Mouse (Mus musculus): ENCODE data around the gene Mars2. TPM values are rescaled to one million over a fixed set of nuclear protein-coding genes. Genes with fewer than 3 reads are reported as not detected.

Gene Mars2
- polyA plus RNA-seq, 1 experiment = 4.4 TPM

GRCm38 (mm10) chr1:55237643-55238161 is 725 bp downstream of the Mars2 start:
- Histone ChIP-seq H3K4me3 (ENCODE audit: low read depth, low read length) (peak overlapping the region; percentile 72), H3K4me1 (ENCODE audit: control insufficient read depth, insufficient read depth, low read length) (no peaks in the 10 kb centered on the region), H3K27ac (ENCODE audit: insufficient read depth, low read length) (no peak overlapping the region), H3K27me3 (ENCODE audit: control insufficient read depth, insufficient read depth, low read length, poor library complexity, severe bottlenecking) (no peaks in the 10 kb centered on the region), H3K9me3 (replicated peaks; ENCODE audit: control insufficient read depth, insufficient read depth, low read length, poor library complexity, severe bottlenecking) (no peaks in the 10 kb centered on the region), H3K36me3 (ENCODE audit: control insufficient read depth, insufficient read depth, low read length, poor library complexity, severe bottlenecking) (0 out of 2 replicates have a peak, but pooled peaks cover 2% of the 10 kb centered on the region), H3K9ac (ENCODE audit: low read depth, poor library complexity, severe bottlenecking) (peak overlapping the region; percentile 60)
- TF ChIP-seq CTCF (IDR thresholded peaks at IDR 0.05; ENCODE audit: low read depth, low read length) = no peak
- no peak for TF ChIP-seq POLR2A (IDR thresholded peaks at IDR 0.05; ENCODE audit: insufficient read depth, low read length)
- TF ChIP-seq EP300 (IDR thresholded peaks at IDR 0.05; ENCODE audit: insufficient read depth, low read depth, low read length) = no peak

- no peaks in the 10 kb centered on the region for H3K4me1 ChIP-seq (ENCODE audit: control insufficient read depth, insufficient read depth, low read length)
- no peak for TF ChIP-seq EP300 (IDR thresholded peaks at IDR 0.05; ENCODE audit: insufficient read depth, low read depth, low read length)
- TF ChIP-seq POLR2A (IDR thresholded peaks at IDR 0.05; ENCODE audit: insufficient read depth, low read length) = no peak
- TF ChIP-seq CTCF (IDR thresholded peaks at IDR 0.05; ENCODE audit: low read depth, low read length) = no peak
- peak overlapping the region; percentile 72 for H3K4me3 ChIP-seq (ENCODE audit: low read depth, low read length)
- no peak overlapping the region for H3K27ac ChIP-seq (ENCODE audit: insufficient read depth, low read length)
- H3K9ac ChIP-seq (ENCODE audit: low read depth, poor library complexity, severe bottlenecking) = peak overlapping the region; percentile 60
- no peaks in the 10 kb centered on the region for H3K9me3 ChIP-seq (replicated peaks; ENCODE audit: control insufficient read depth, insufficient read depth, low read length, poor library complexity, severe bottlenecking)
- peaks cover 2% of the 10 kb centered on the region for H3K36me3 ChIP-seq (ENCODE audit: control insufficient read depth, insufficient read depth, low read length, poor library complexity, severe bottlenecking)
- H3K27me3 ChIP-seq (ENCODE audit: control insufficient read depth, insufficient read depth, low read length, poor library complexity, severe bottlenecking) = no peaks in the 10 kb centered on the region
Observed at GRCm38 (mm10) chr1:55238496-55238895, 1.5 kb downstream of the Mars2 start.

- Histone ChIP-seq H3K4me3 (ENCODE audit: low read depth, low read length) (no peak overlapping the region), H3K27ac (ENCODE audit: insufficient read depth, low read length) (no peak overlapping the region), H3K9me3 (replicated peaks; ENCODE audit: control insufficient read depth, insufficient read depth, low read length, poor library complexity, severe bottlenecking) (no peaks in the 10 kb centered on the region), H3K4me1 (ENCODE audit: control insufficient read depth, insufficient read depth, low read length) (no peaks in the 10 kb centered on the region), H3K36me3 (ENCODE audit: control insufficient read depth, insufficient read depth, low read length, poor library complexity, severe bottlenecking) (peaks cover 2% of the 10 kb centered on the region), H3K9ac (ENCODE audit: low read depth, poor library complexity, severe bottlenecking) (no peak overlapping the region), H3K27me3 (ENCODE audit: control insufficient read depth, insufficient read depth, low read length, poor library complexity, severe bottlenecking) (no peaks in the 10 kb centered on the region)
- no peak for TF ChIP-seq CTCF (IDR thresholded peaks at IDR 0.05; ENCODE audit: low read depth, low read length)
- TF ChIP-seq EP300 (IDR thresholded peaks at IDR 0.05; ENCODE audit: insufficient read depth, low read depth, low read length) = no peak
- TF ChIP-seq POLR2A (IDR thresholded peaks at IDR 0.05; ENCODE audit: insufficient read depth, low read length) = no peak
Observed at GRCm38 (mm10) chr1:55239237-55239636, 2.3 kb downstream of the Mars2 start.

DNA sequence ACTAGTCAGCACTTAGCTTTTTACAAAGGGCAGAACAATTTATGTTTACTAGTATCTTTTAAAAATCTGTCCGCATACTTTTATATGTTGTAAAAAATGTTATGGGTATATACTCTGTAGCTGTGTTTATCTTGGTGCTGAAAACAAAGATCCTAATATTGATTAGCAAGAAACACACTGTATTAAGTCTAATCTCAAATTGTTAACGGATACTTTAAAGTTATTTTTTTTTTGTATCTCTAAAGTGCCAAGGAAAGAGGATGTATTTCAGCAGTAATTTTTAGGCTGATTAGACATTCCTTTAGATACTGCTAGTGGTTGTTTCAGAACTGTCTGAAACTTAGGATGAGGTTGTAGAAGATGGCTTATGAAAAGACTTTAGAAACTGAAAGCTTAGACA is 9.4 kb downstream of the Mars2 start:
- no peaks in the 10 kb centered on the region for H3K27me3 ChIP-seq (ENCODE audit: control insufficient read depth, insufficient read depth, low read length, poor library complexity, severe bottlenecking)
- TF ChIP-seq EP300 (IDR thresholded peaks at IDR 0.05; ENCODE audit: insufficient read depth, low read depth, low read length) (no peak), POLR2A (IDR thresholded peaks at IDR 0.05; ENCODE audit: insufficient read depth, low read length) (no peak), CTCF (IDR thresholded peaks at IDR 0.05; ENCODE audit: low read depth, low read length) (no peak)
- no peaks in the 10 kb centered on the region for H3K4me1 ChIP-seq (ENCODE audit: control insufficient read depth, insufficient read depth, low read length)
- no peak overlapping the region for H3K27ac ChIP-seq (ENCODE audit: insufficient read depth, low read length)
- H3K9ac ChIP-seq (ENCODE audit: low read depth, poor library complexity, severe bottlenecking) = no peak overlapping the region
- no peak overlapping the region for H3K4me3 ChIP-seq (ENCODE audit: low read depth, low read length)
- H3K9me3 ChIP-seq (replicated peaks; ENCODE audit: control insufficient read depth, insufficient read depth, low read length, poor library complexity, severe bottlenecking) = no peaks in the 10 kb centered on the region
- H3K36me3 ChIP-seq (ENCODE audit: control insufficient read depth, insufficient read depth, low read length, poor library complexity, severe bottlenecking) = no peaks in the 10 kb centered on the region; the same call in none of the 2 replicates

GRCm38 (mm10) chr1:55264385-55264784 is 27.4 kb downstream of the Mars2 start:
- TF ChIP-seq CTCF (IDR thresholded peaks at IDR 0.05; ENCODE audit: low read depth, low read length) (no peak), POLR2A (IDR thresholded peaks at IDR 0.05; ENCODE audit: insufficient read depth, low read length) (no peak), EP300 (IDR thresholded peaks at IDR 0.05; ENCODE audit: insufficient read depth, low read depth, low read length) (no peak)
- Histone ChIP-seq H3K27me3 (ENCODE audit: control insufficient read depth, insufficient read depth, low read length, poor library complexity, severe bottlenecking) (no peaks in the 10 kb centered on the region), H3K4me1 (ENCODE audit: control insufficient read depth, insufficient read depth, low read length) (no peaks in the 10 kb centered on the region), H3K4me3 (ENCODE audit: low read depth, low read length) (no peak overlapping the region), H3K9ac (ENCODE audit: low read depth, poor library complexity, severe bottlenecking) (no peak overlapping the region), H3K27ac (ENCODE audit: insufficient read depth, low read length) (no peak overlapping the region), H3K9me3 (replicated peaks; ENCODE audit: control insufficient read depth, insufficient read depth, low read length, poor library complexity, severe bottlenecking) (no peaks in the 10 kb centered on the region), H3K36me3 (ENCODE audit: control insufficient read depth, insufficient read depth, low read length, poor library complexity, severe bottlenecking) (no peaks in the 10 kb centered on the region)

- no peak overlapping the region for H3K27ac ChIP-seq (ENCODE audit: insufficient read depth, low read length)
- no peaks in the 10 kb centered on the region for H3K4me1 ChIP-seq (ENCODE audit: control insufficient read depth, insufficient read depth, low read length)
- no peak overlapping the region for H3K4me3 ChIP-seq (ENCODE audit: low read depth, low read length)
- no peak overlapping the region for H3K9ac ChIP-seq (ENCODE audit: low read depth, poor library complexity, severe bottlenecking)
- H3K9me3 ChIP-seq (replicated peaks; ENCODE audit: control insufficient read depth, insufficient read depth, low read length, poor library complexity, severe bottlenecking) = no peaks in the 10 kb centered on the region
- TF ChIP-seq CTCF (IDR thresholded peaks at IDR 0.05; ENCODE audit: low read depth, low read length) (no peak), POLR2A (IDR thresholded peaks at IDR 0.05; ENCODE audit: insufficient read depth, low read length) (no peak), EP300 (IDR thresholded peaks at IDR 0.05; ENCODE audit: insufficient read depth, low read depth, low read length) (no peak)
- H3K27me3 ChIP-seq (ENCODE audit: control insufficient read depth, insufficient read depth, low read length, poor library complexity, severe bottlenecking) = no peaks in the 10 kb centered on the region
- no peaks in the 10 kb centered on the region for H3K36me3 ChIP-seq (ENCODE audit: control insufficient read depth, insufficient read depth, low read length, poor library complexity, severe bottlenecking)
Observed at GRCm38 (mm10) chr1:55265447-55265846, 28.5 kb downstream of the Mars2 start.
